Mouse (Mus musculus) limb, embryonic 14.5 days (tissue): ENCODE measurements around the gene Tbxas1. TPM values are rescaled to one million over a fixed set of nuclear protein-coding genes. Genes with fewer than 3 reads are reported as not detected.
A peak's percentile ranks its signal among the peaks of the same experiment; 100 is the strongest.

ENCODE experiments used
- ATAC-seq: fragments of 200-750 bp; cut with Nextera tagmentation; 2 replicates; pipeline ENCODE4 v1.8.0; 2017; ENCODE audit warnings: low read depth, moderate number of reproducible peaks, moderate TSS enrichment; ENCODE audit not compliant: low FRiP score
- DNase-seq: peaks from one replicate; pipeline ENCODE4 v3.0.0-alpha.2; 2015; ENCODE audit warnings: low spot score
- H3K27ac ChIP-seq: fragments of 300-500 bp; sonication (generic); replicated peaks from 2 replicates; pipeline ENCODE4 v1.5.1; 2014; ENCODE audit warnings: low read depth, mild to moderate bottlenecking, low read length, moderate library complexity, mixed read lengths
- H3K27me3 ChIP-seq: fragments of 300-500 bp; sonication (generic); 2 replicates; pipeline ENCODE4 v1.6.1; 2014; ENCODE audit warnings: low read length, mixed read lengths; ENCODE audit not compliant: control insufficient read depth, insufficient read depth
- H3K36me3 ChIP-seq: fragments of 300-500 bp; sonication (generic); 2 replicates; pipeline ENCODE4 v1.6.1; 2014; ENCODE audit warnings: mild to moderate bottlenecking, low read length, moderate library complexity, mixed read lengths; ENCODE audit not compliant: control insufficient read depth, insufficient read depth
- H3K4me1 ChIP-seq: fragments of 300-500 bp; sonication (generic); 2 replicates; pipeline ENCODE4 v1.6.1; 2014; ENCODE audit warnings: antibody characterized with exemption, low read length, mixed read lengths; ENCODE audit not compliant: control insufficient read depth, insufficient read depth
- H3K4me2 ChIP-seq: fragments of 300-500 bp; sonication (generic); replicated peaks from 2 replicates; pipeline ENCODE4 v1.6.1; 2014; ENCODE audit warnings: low read depth, mild to moderate bottlenecking, low read length, moderate library complexity; ENCODE audit not compliant: severe bottlenecking
- H3K4me3 ChIP-seq: fragments of 300-500 bp; sonication (generic); replicated peaks from 2 replicates; pipeline ENCODE4 v1.5.1; 2014; ENCODE audit warnings: low read length
- H3K9ac ChIP-seq: fragments of 300-500 bp; sonication (generic); 2 replicates; pipeline ENCODE4 v1.6.1; 2014; ENCODE audit warnings: mild to moderate bottlenecking, low read depth, low read length, moderate library complexity; ENCODE audit not compliant: severe bottlenecking
- H3K9me3 ChIP-seq: fragments of 300-500 bp; sonication (generic); 2 replicates; pipeline ENCODE4 v1.6.1; 2016; ENCODE audit warnings: low read length; ENCODE audit not compliant: control insufficient read depth
- POLR2A ChIP-seq: fragments of 200-500 bp; IDR thresholded peaks from 2 replicates; pipeline ENCODE4 v1.8.0; 2012; ENCODE audit warnings: inconsistent platforms, mild to moderate bottlenecking, moderate library complexity, borderline replicate concordance; ENCODE audit not compliant: insufficient read depth, insufficient read length; ENCODE audit errors: extremely low read depth
- WGBS: fragments of 180-500 bp; shearing (Covaris S2); extraction: QIAGEN DNeasy Blood & Tissue Kit; methylation state at CpG from one replicate; pipeline ENCODE4 v1.1.7; 2014; 5-methylcytosine and 5-hydroxymethylcytosine counted together
- polyA plus RNA-seq, 2 experiments: library from polyadenylated mRNA; depleted of rRNA in 1 of 2; stranded (reverse) in 1 of 2; unstranded in 1 of 2; fragments of >200 nt; fragmentation: Nextera tagmentation in 1 of 2; extraction: Ambion mirVana in 1 of 2; gene quantifications; 2 replicates each; pipeline versions ENCODE4 v1.2.1 to v1.2.3; 2012 to 2014

Tbxas1 gene
- polyA plus RNA-seq, 2 experiments, result 1.8 to 2.6 TPM

DNA sequence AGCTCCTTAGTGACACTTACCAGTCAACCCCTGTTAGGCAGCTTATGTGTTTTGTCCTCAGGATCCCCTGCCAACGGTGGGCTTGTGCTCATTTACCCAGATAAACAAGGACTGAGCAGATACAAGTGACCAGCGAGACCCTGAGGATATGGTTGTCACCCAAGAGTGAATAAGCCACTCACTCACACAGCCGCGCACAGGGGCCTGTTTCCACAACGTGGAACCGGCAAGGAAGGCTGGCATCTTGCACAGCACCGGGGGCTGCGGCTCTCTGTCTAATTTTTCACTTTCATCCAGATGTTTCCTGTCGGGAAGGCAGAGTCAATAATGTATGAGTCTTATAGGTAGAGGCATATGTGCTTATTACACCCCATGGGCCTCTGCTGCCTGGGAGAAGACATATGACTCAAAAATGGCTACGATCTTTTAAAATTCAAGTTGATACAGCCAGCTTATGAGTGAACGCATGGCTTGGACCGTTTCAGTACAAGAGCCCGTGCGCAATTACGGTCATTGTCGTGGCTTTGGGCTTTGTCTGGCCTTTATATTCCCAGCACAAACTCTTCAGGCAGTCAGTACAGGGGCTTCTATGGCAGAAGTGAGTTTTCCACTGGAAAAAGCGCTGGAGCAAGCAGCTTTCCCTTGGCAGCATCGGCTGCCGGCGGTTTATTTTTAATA lies 130.2 kb downstream of the Tbxas1 start:
- Histone ChIP-seq H3K4me3 (no peak overlapping the region), H3K36me3 (no peaks in the 10 kb centered on the region), H3K9ac (0 out of 2 replicates have a peak overlapping the region, but pooled peaks have one; percentile 1), H3K4me2 (no peak overlapping the region), H3K9me3 (no peaks in the 10 kb centered on the region), H3K4me1 (peaks cover 33% of the 10 kb centered on the region), H3K27ac (peak overlapping the region; percentile 27; the same call in 1 of the 2 replicates), H3K27me3 (no peaks in the 10 kb centered on the region)
- 39% methylated on average over 20 of the region's 20 CpGs for WGBS
- peak; percentile 41; the same call in 1 of the 2 replicates for ATAC-seq
- DNase-seq, result no peak
- TF ChIP-seq POLR2A, result no peak

DNA sequence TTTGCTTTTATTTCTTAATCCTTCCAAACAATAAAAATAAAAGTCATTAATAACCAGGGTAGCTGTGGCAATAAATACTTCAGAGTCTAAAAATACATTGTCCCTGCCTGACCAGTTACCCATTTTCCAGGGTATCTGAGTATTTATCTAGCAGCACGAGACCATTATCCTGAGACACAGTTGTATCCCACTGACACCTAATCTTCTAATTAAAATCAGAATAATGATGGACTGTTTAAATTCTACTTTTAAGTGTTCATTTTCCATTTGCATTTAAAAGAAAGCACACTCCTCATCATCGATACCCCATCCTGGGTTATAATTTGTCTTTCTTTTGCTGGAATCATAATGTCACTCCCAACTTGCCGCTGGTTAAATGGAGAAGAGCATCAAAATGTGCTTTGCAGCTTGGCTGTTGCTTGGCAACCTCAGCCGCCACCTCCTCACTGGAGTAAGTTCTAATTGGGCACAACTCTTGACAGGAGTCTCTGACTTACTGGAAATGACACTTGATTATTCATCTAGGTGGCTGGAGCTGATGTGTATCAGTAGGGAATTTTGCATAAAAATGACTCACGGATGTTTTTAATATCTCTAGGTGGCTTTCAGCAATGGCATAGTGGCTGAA lies 130.9 kb downstream of the Tbxas1 start:
- no peak for TF ChIP-seq POLR2A
- Histone ChIP-seq H3K4me1 (peaks cover 33% of the 10 kb centered on the region), H3K27me3 (no peaks in the 10 kb centered on the region), H3K4me3 (no peak overlapping the region), H3K36me3 (no peaks in the 10 kb centered on the region), H3K9ac (0 out of 2 replicates have a peak overlapping the region, but pooled peaks have one; percentile 1), H3K4me2 (no peak overlapping the region), H3K27ac (no peak overlapping the region), H3K9me3 (no peaks in the 10 kb centered on the region)
- ATAC-seq, result no peak
- no peak for DNase-seq
- whole genome bisulfite sequencing, result 60% methylated on average over 5 of the region's 5 CpGs

DNA sequence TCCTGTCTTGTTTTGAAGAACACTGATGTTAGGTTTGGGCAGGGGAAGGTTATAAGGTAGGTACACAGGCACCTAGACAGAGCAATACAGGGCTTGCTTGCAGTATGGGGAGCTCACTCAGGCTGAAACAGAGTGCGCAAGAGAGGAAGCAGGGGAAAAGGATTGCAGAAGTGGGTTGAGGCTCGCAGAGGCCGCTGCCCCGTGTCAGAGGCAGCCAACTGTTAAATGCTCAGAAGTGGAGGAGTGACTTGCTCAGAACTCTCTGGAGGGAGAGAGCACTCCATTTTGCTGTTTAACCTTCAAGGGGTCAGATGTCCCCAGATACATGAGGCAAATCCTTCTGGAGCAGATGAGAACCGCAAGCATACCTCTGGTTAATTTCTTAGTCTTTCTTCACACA lies 132.0 kb downstream of the Tbxas1 start:
- DNase-seq (no peak), ATAC-seq (no peak)
- H3K4me3 ChIP-seq, result no peak overlapping the region
- no peak for TF ChIP-seq POLR2A
- H3K36me3 ChIP-seq, result no peaks in the 10 kb centered on the region
- WGBS, result 42% methylated on average over 5 of the region's 5 CpGs
- H3K9me3 ChIP-seq, result no peaks in the 10 kb centered on the region
- H3K4me2 ChIP-seq, result no peak overlapping the region
- H3K27me3 ChIP-seq, result no peaks in the 10 kb centered on the region
- H3K9ac ChIP-seq, result no peak overlapping the region
- peaks cover 33% of the 10 kb centered on the region for H3K4me1 ChIP-seq
- no peak overlapping the region for H3K27ac ChIP-seq

DNA sequence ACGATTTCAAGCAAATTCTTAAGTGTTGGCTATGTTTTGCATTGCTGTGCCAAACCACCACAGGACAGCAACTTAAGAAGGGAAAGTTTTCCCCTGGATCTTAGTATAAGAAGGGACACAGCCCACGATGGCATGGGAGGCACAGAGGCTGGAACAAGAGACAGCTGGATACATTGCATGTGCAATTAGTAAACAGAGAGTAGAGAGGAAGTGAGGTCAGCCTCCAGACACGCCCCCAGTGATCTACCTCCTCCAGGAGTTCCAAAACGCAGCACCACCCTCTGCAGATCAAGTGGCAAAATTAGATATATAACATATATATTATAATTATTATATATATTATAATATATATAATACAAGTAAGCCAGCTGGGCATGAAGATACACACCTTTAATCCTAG lies 132.9 kb downstream of the Tbxas1 start:
- no peak overlapping the region for H3K27ac ChIP-seq
- ATAC-seq (no peak), DNase-seq (no peak)
- H3K27me3 ChIP-seq, result no peaks in the 10 kb centered on the region
- TF ChIP-seq POLR2A, result no peak
- no peak overlapping the region for H3K4me3 ChIP-seq
- H3K4me2 ChIP-seq, result no peak overlapping the region
- WGBS, result 69% methylated on average over 4 of the region's 4 CpGs
- no peaks in the 10 kb centered on the region for H3K36me3 ChIP-seq
- H3K9ac ChIP-seq, result no peak overlapping the region
- H3K9me3 ChIP-seq, result no peaks in the 10 kb centered on the region
- H3K4me1 ChIP-seq, result peaks cover 31% of the 10 kb centered on the region

DNA sequence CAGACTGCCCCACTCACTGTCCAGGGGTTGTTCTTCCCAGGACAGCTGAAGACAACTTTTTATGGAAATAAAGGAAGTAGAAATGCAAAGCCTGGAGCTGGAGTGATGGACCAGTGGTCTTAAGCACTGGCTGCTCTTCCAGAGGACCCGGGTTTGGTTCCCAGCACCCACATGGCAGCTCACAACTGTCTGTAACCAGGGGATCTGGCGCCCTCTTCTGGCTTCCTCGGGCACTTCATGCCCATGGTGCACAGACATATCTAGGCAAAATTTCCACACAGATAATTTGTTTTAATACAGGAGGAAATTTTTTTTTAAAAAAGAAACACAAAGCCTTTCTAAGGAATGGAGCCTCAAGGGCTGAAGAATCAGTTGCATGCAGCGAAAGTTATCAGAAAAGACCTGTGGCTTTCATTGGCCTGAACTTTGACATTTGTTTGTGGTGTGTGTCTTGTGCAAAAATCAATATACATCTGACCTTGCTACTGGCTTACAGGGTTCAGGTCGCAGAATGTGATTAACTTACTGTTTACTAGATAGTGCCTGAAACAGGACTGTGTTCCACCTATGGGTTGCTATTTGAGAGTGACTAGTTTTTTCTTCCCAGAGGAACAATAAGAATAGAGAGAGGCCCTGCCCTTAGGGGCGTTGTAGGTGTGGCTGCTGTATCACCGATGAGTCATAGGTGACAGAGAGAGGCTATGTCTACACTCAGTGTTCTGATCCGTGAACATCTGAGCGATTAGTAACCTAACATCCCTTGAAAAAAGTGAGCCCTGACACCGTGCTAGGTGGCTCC lies 138.0 kb downstream of the Tbxas1 start:
- no peaks in the 10 kb centered on the region for H3K4me1 ChIP-seq
- H3K27me3 ChIP-seq, result no peaks in the 10 kb centered on the region
- no peak overlapping the region for H3K9ac ChIP-seq
- TF ChIP-seq POLR2A, result no peak
- H3K4me2 ChIP-seq, result no peak overlapping the region
- H3K27ac ChIP-seq, result no peak overlapping the region
- no peak for DNase-seq
- no peaks in the 10 kb centered on the region for H3K9me3 ChIP-seq
- ATAC-seq, result no peak
- no peaks in the 10 kb centered on the region for H3K36me3 ChIP-seq
- H3K4me3 ChIP-seq, result no peak overlapping the region
- WGBS, result 86% methylated on average over 10 of the region's 10 CpGs
